Mouse (Mus musculus): Measurements from ENCODE around the gene Aco2. TPM values are rescaled to one million over a fixed set of nuclear protein-coding genes. Genes with fewer than 3 reads are reported as not detected.

The Aco2 gene
- polyA plus RNA-seq, 1 experiment from 2014 or later: 136 TPM

- Histone ChIP-seq H3K9me3 (ENCODE audit: control insufficient read depth, low read depth, low read length) (no peaks in the 10 kb centered on the region), H3K4me1 (ENCODE audit: control insufficient read depth, insufficient read depth, low read length) (peaks cover 16% of the 10 kb centered on the region), H3K27me3 (ENCODE audit: control insufficient read depth, insufficient read depth, low read length) (no peaks in the 10 kb centered on the region), H3K36me3 (ENCODE audit: control insufficient read depth, insufficient read depth, low read length) (no peaks in the 10 kb centered on the region), H3K9ac (replicated peaks; ENCODE audit: low read depth, low read length) (no peak overlapping the region), H3K27ac (ENCODE audit: low read length) (no peak overlapping the region), H3K4me3 (ENCODE audit: low read depth, low read length) (no peak overlapping the region), H3K4me2 (replicated peaks; ENCODE audit: low read depth, low read length) (no peak overlapping the region)
- no peak for ATAC-seq (ENCODE audit: insufficient number of reproducible peaks, insufficient read depth, low FRiP score, low read depth)
- WGBS: 86% methylated on average over 7 of the region's 7 CpGs
Measured at GRCm38 (mm10) chr15:81840306-81840705, 31.8 kb upstream of the Aco2 start.

- Histone ChIP-seq H3K9ac (replicated peaks; ENCODE audit: low read depth, low read length) (no peak overlapping the region), H3K27me3 (ENCODE audit: control insufficient read depth, insufficient read depth, low read length) (no peaks in the 10 kb centered on the region), H3K9me3 (ENCODE audit: control insufficient read depth, low read depth, low read length) (no peaks in the 10 kb centered on the region), H3K4me3 (ENCODE audit: low read depth, low read length) (no peak overlapping the region), H3K36me3 (ENCODE audit: control insufficient read depth, insufficient read depth, low read length) (no peaks in the 10 kb centered on the region), H3K4me1 (ENCODE audit: control insufficient read depth, insufficient read depth, low read length) (no peaks in the 10 kb centered on the region), H3K27ac (ENCODE audit: low read length) (no peak overlapping the region), H3K4me2 (replicated peaks; ENCODE audit: low read depth, low read length) (no peak overlapping the region)
- no peak for ATAC-seq (ENCODE audit: insufficient number of reproducible peaks, insufficient read depth, low FRiP score, low read depth)
- 82% methylated on average over 7 of the region's 7 CpGs for WGBS
Measured at GRCm38 (mm10) chr15:81842275-81842674, 29.8 kb upstream of the Aco2 start.

- Histone ChIP-seq H3K4me3 (ENCODE audit: low read depth, low read length) (no peak overlapping the region), H3K4me1 (ENCODE audit: control insufficient read depth, insufficient read depth, low read length) (no peaks in the 10 kb centered on the region), H3K4me2 (replicated peaks; ENCODE audit: low read depth, low read length) (no peak overlapping the region), H3K27me3 (ENCODE audit: control insufficient read depth, insufficient read depth, low read length) (no peaks in the 10 kb centered on the region), H3K9ac (replicated peaks; ENCODE audit: low read depth, low read length) (no peak overlapping the region), H3K36me3 (ENCODE audit: control insufficient read depth, insufficient read depth, low read length) (peaks cover 19% of the 10 kb centered on the region), H3K9me3 (ENCODE audit: control insufficient read depth, low read depth, low read length) (no peaks in the 10 kb centered on the region), H3K27ac (ENCODE audit: low read length) (no peak overlapping the region)
- ATAC-seq (ENCODE audit: insufficient number of reproducible peaks, insufficient read depth, low FRiP score, low read depth): no peak
- 83% methylated on average over 5 of the region's 5 CpGs for WGBS
Measured at GRCm38 (mm10) chr15:81845033-81845625, 27.0 kb upstream of the Aco2 start.

GRCm38 (mm10) chr15:81845724-81846123 lies 26.4 kb upstream of the Aco2 start:
- ATAC-seq (ENCODE audit: insufficient number of reproducible peaks, insufficient read depth, low FRiP score, low read depth): no peak
- no peak overlapping the region for H3K9ac ChIP-seq (replicated peaks; ENCODE audit: low read depth, low read length)
- no peaks in the 10 kb centered on the region for H3K4me1 ChIP-seq (ENCODE audit: control insufficient read depth, insufficient read depth, low read length)
- H3K27me3 ChIP-seq (ENCODE audit: control insufficient read depth, insufficient read depth, low read length): no peaks in the 10 kb centered on the region
- H3K4me2 ChIP-seq (replicated peaks; ENCODE audit: low read depth, low read length): no peak overlapping the region
- H3K36me3 ChIP-seq (ENCODE audit: control insufficient read depth, insufficient read depth, low read length): peaks cover 25% of the 10 kb centered on the region
- no peak overlapping the region for H3K27ac ChIP-seq (ENCODE audit: low read length)
- WGBS: 27% methylated on average over 4 of the region's 4 CpGs
- no peaks in the 10 kb centered on the region for H3K9me3 ChIP-seq (ENCODE audit: control insufficient read depth, low read depth, low read length)
- no peak overlapping the region for H3K4me3 ChIP-seq (ENCODE audit: low read depth, low read length)

GRCm38 (mm10) chr15:81846755-81847154 lies 25.4 kb upstream of the Aco2 start:
- Histone ChIP-seq H3K27me3 (ENCODE audit: control insufficient read depth, insufficient read depth, low read length) (no peaks in the 10 kb centered on the region), H3K4me2 (replicated peaks; ENCODE audit: low read depth, low read length) (no peak overlapping the region), H3K27ac (ENCODE audit: low read length) (no peak overlapping the region), H3K9ac (replicated peaks; ENCODE audit: low read depth, low read length) (no peak overlapping the region), H3K4me1 (ENCODE audit: control insufficient read depth, insufficient read depth, low read length) (no peaks in the 10 kb centered on the region), H3K36me3 (ENCODE audit: control insufficient read depth, insufficient read depth, low read length) (peaks cover 36% of the 10 kb centered on the region), H3K9me3 (ENCODE audit: control insufficient read depth, low read depth, low read length) (no peaks in the 10 kb centered on the region), H3K4me3 (ENCODE audit: low read depth, low read length) (no peak overlapping the region)
- WGBS: 87% methylated on average over 9 of the region's 9 CpGs
- ATAC-seq (ENCODE audit: insufficient number of reproducible peaks, insufficient read depth, low FRiP score, low read depth): no peak

GRCm38 (mm10) chr15:81847161-81847560 lies 24.9 kb upstream of the Aco2 start:
- no peak overlapping the region for H3K4me3 ChIP-seq (ENCODE audit: low read depth, low read length)
- H3K4me2 ChIP-seq (replicated peaks; ENCODE audit: low read depth, low read length): no peak overlapping the region
- WGBS: 76% methylated on average over 4 of the region's 4 CpGs
- no peaks in the 10 kb centered on the region for H3K4me1 ChIP-seq (ENCODE audit: control insufficient read depth, insufficient read depth, low read length)
- H3K9ac ChIP-seq (replicated peaks; ENCODE audit: low read depth, low read length): no peak overlapping the region
- H3K9me3 ChIP-seq (ENCODE audit: control insufficient read depth, low read depth, low read length): no peaks in the 10 kb centered on the region
- H3K36me3 ChIP-seq (ENCODE audit: control insufficient read depth, insufficient read depth, low read length): peaks cover 38% of the 10 kb centered on the region
- no peaks in the 10 kb centered on the region for H3K27me3 ChIP-seq (ENCODE audit: control insufficient read depth, insufficient read depth, low read length)
- ATAC-seq (ENCODE audit: insufficient number of reproducible peaks, insufficient read depth, low FRiP score, low read depth): no peak
- H3K27ac ChIP-seq (ENCODE audit: low read length): no peak overlapping the region

GRCm38 (mm10) chr15:81847861-81848260 lies 24.2 kb upstream of the Aco2 start:
- Histone ChIP-seq H3K9me3 (ENCODE audit: control insufficient read depth, low read depth, low read length) (no peaks in the 10 kb centered on the region), H3K4me3 (ENCODE audit: low read depth, low read length) (no peak overlapping the region), H3K9ac (replicated peaks; ENCODE audit: low read depth, low read length) (no peak overlapping the region), H3K4me2 (replicated peaks; ENCODE audit: low read depth, low read length) (no peak overlapping the region), H3K27me3 (ENCODE audit: control insufficient read depth, insufficient read depth, low read length) (no peaks in the 10 kb centered on the region), H3K36me3 (ENCODE audit: control insufficient read depth, insufficient read depth, low read length) (peaks cover 42% of the 10 kb centered on the region), H3K27ac (ENCODE audit: low read length) (no peak overlapping the region), H3K4me1 (ENCODE audit: control insufficient read depth, insufficient read depth, low read length) (no peaks in the 10 kb centered on the region)
- ATAC-seq (ENCODE audit: insufficient number of reproducible peaks, insufficient read depth, low FRiP score, low read depth): no peak
- WGBS: 82% methylated on average over 5 of the region's 5 CpGs

- H3K4me1 ChIP-seq (ENCODE audit: control insufficient read depth, insufficient read depth, low read length): no peaks in the 10 kb centered on the region
- H3K4me2 ChIP-seq (replicated peaks; ENCODE audit: low read depth, low read length): no peak overlapping the region
- no peak overlapping the region for H3K27ac ChIP-seq (ENCODE audit: low read length)
- ATAC-seq (ENCODE audit: insufficient number of reproducible peaks, insufficient read depth, low FRiP score, low read depth): no peak
- H3K36me3 ChIP-seq (ENCODE audit: control insufficient read depth, insufficient read depth, low read length): peaks cover 42% of the 10 kb centered on the region
- no peak overlapping the region for H3K4me3 ChIP-seq (ENCODE audit: low read depth, low read length)
- 45% methylated on average over 7 of the region's 7 CpGs for WGBS
- H3K27me3 ChIP-seq (ENCODE audit: control insufficient read depth, insufficient read depth, low read length): no peaks in the 10 kb centered on the region
- no peak overlapping the region for H3K9ac ChIP-seq (replicated peaks; ENCODE audit: low read depth, low read length)
- no peaks in the 10 kb centered on the region for H3K9me3 ChIP-seq (ENCODE audit: control insufficient read depth, low read depth, low read length)
Measured at GRCm38 (mm10) chr15:81848301-81848700, 23.8 kb upstream of the Aco2 start.

- no peaks in the 10 kb centered on the region for H3K4me1 ChIP-seq (ENCODE audit: control insufficient read depth, insufficient read depth, low read length)
- H3K36me3 ChIP-seq (ENCODE audit: control insufficient read depth, insufficient read depth, low read length): peaks cover 42% of the 10 kb centered on the region
- WGBS: 81% methylated on average over 9 of the region's 9 CpGs
- no peak overlapping the region for H3K9ac ChIP-seq (replicated peaks; ENCODE audit: low read depth, low read length)
- no peak overlapping the region for H3K27ac ChIP-seq (ENCODE audit: low read length)
- H3K9me3 ChIP-seq (ENCODE audit: control insufficient read depth, low read depth, low read length): no peaks in the 10 kb centered on the region
- H3K4me2 ChIP-seq (replicated peaks; ENCODE audit: low read depth, low read length): no peak overlapping the region
- H3K4me3 ChIP-seq (ENCODE audit: low read depth, low read length): no peak overlapping the region
- H3K27me3 ChIP-seq (ENCODE audit: control insufficient read depth, insufficient read depth, low read length): no peaks in the 10 kb centered on the region
- ATAC-seq (ENCODE audit: insufficient number of reproducible peaks, insufficient read depth, low FRiP score, low read depth): peak; percentile 11; the same call in 1 of the 2 replicates
Measured at GRCm38 (mm10) chr15:81849104-81849503, 23.0 kb upstream of the Aco2 start.

All from stomach, embryonic 14.5 days (tissue).